8 mouse cellular contexts compared by ENCODE assay signal in the genomic region with DNA sequence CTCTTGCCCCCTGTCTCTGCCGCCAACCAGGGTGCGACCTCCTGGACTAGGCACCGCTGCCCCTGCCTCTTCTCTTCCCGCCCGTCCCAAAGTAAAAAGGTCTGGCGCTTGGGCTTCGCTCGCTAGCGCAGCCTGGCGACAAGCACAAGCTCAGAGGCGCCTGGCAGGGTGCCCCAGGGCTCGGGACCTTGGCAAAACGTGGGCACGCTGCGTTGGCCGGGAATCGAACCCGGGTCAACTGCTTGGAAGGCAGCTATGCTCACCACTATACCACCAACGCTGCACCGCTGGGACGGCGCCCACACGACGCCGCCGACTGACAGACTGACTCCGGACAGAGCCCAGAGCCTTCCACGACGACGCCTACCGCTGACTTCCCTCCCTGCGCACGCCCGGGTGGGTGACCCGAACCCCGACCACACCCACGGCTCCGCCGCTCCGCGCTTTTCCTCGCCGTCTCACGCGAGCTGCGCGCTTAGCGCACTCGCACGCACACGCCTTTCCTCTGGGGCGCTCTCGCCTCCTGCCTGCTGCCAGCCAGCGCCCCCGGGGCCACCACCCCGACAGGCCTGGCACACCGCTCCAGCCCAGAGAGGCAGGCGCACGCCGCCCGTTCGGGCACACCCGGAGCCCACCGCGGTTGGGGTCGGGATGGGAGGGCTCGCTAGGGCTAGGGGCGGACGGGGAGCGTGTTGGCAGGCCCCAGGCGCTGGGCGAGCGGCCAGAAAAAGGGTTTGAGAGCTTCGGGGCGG. TPM values are rescaled to one million over a fixed set of nuclear protein-coding genes. Genes with fewer than 3 reads are reported as not detected.
DNase-seq lines count a peak whose midpoint lies in the region; ATAC-seq and TF ChIP-seq lines count a peak whose summit lies in the region.
"Not testable (repeated sequence)": the region's sequence is repeated elsewhere in the genome, so short reads cannot be mapped to it uniquely, and the experiment has no call there.

Fcgr3 (minus strand) TSS at position 445 of the 752 bp plus-strand sequence.

- DNase-seq in 3134 (ENCODE audit: extremely low read depth, insufficient read length, low spot score): peak; percentile 43
- peak; percentile 83 for DNase-seq in embryonic facial prominence, embryonic 14.5 days (ENCODE audit: low spot score)
- peak; percentile 88 to 89 for DNase-seq in heart, adult 2 months
- peak; percentile 47 to 78 for DNase-seq in kidney, adult 8-10 months
- DNase-seq in midbrain, embryonic 14.5 days: peak; percentile 76
- peak; percentile 75 for DNase-seq in spleen, adult 12 weeks (ENCODE audit: low spot score)

- not testable (repeated sequence) for TF ChIP-seq EP300 in heart, adult 2 months (IDR thresholded peaks at IDR 0.05; ENCODE audit: insufficient read depth, low read depth, low read length)

- not testable (repeated sequence) for TF ChIP-seq POLR2A in bone marrow, adult 2 months (IDR thresholded peaks at IDR 0.05; ENCODE audit: borderline replicate concordance, control insufficient read depth, low read depth, low read length); heart, adult 2 months (IDR thresholded peaks at IDR 0.05; ENCODE audit: insufficient read depth, low read depth, low read length)

- peaks cover 29% of the 10 kb centered on the region for H3K27me3 ChIP-seq in embryonic facial prominence, embryonic 14.5 days (replicated peaks; ENCODE audit: control insufficient read depth, insufficient read depth, low read length)
- peaks cover 12% of the 10 kb centered on the region for H3K27me3 ChIP-seq in heart, adult 2 months (ENCODE audit: control insufficient read depth, insufficient read depth, low read length)
- H3K27me3 ChIP-seq in limb, embryonic 13.5 days: peaks cover 56% of the 10 kb centered on the region
- peaks cover 28% of the 10 kb centered on the region for H3K27me3 ChIP-seq in midbrain, embryonic 14.5 days (ENCODE audit: control insufficient read depth, insufficient read depth, low read length)

- H3K27ac ChIP-seq in bone marrow, adult 2 months (ENCODE audit: control insufficient read depth, insufficient read depth, low read depth, low read length, poor library complexity); embryonic facial prominence, embryonic 14.5 days (replicated peaks; ENCODE audit: low read depth, low read length); heart, adult 2 months; limb, embryonic 13.5 days; midbrain, embryonic 14.5 days (replicated peaks; ENCODE audit: low read depth, low read length): not testable (repeated sequence)

- 2% methylated on average over 47 of the region's 75 CpGs for WGBS in bone marrow, adult 2 months
- 2% methylated on average over 31 of the region's 75 CpGs for WGBS in embryonic facial prominence, embryonic 14.5 days
- 2% methylated on average over 46 of the region's 75 CpGs for WGBS in heart, adult 2 months
- WGBS in limb, embryonic 13.5 days: 1% methylated on average over 44 of the region's 75 CpGs
- WGBS in midbrain, embryonic 14.5 days: 1% methylated on average over 41 of the region's 75 CpGs

- H3K4me2 ChIP-seq in embryonic facial prominence, embryonic 14.5 days (ENCODE audit: low read depth, low read length): peak within 1 kb of the TSS; percentile 53
- H3K4me2 ChIP-seq in limb, embryonic 13.5 days (replicated peaks): peak within 1 kb of the TSS; percentile 57
- peak within 1 kb of the TSS; percentile 49 for H3K4me2 ChIP-seq in midbrain, embryonic 14.5 days (ENCODE audit: low read length)

- not testable (repeated sequence) for H3K79me2 ChIP-seq in heart, adult 2 months (replicated peaks; ENCODE audit: control insufficient read depth, insufficient read depth, low read length)

- peak within 1 kb of the TSS; percentile 4 for H3K4me3 ChIP-seq in bone marrow, adult 2 months (replicated peaks; ENCODE audit: control insufficient read depth, low read depth, low read length)
- H3K4me3 ChIP-seq in embryonic facial prominence, embryonic 14.5 days (ENCODE audit: low read depth, low read length): peak within 1 kb of the TSS; percentile 39
- H3K4me3 ChIP-seq in heart, adult 2 months: peak within 1 kb of the TSS; percentile 47
- peak within 1 kb of the TSS; percentile 42 for H3K4me3 ChIP-seq in limb, embryonic 13.5 days
- peak within 1 kb of the TSS; percentile 34 for H3K4me3 ChIP-seq in midbrain, embryonic 14.5 days (replicated peaks; ENCODE audit: low read depth, low read length)

- TF ChIP-seq CTCF in bone marrow, adult 2 months (IDR thresholded peaks at IDR 0.05; ENCODE audit: control insufficient read depth, insufficient read depth, low read length): not testable (repeated sequence)
- TF ChIP-seq CTCF in heart, adult 2 months (IDR thresholded peaks at IDR 0.05): peak; percentile 53

- peak; percentile 65 for ATAC-seq in embryonic facial prominence, embryonic 14.5 days (ENCODE audit: low read depth)
- peak; percentile 45 for ATAC-seq in limb, embryonic 13.5 days (ENCODE audit: low FRiP score, low read depth)
- ATAC-seq in midbrain, embryonic 14.5 days (ENCODE audit: low FRiP score, low TSS enrichment): peak; percentile 62

- H3K9ac ChIP-seq in embryonic facial prominence, embryonic 14.5 days (ENCODE audit: low read depth, low read length): peak within 1 kb of the TSS; percentile 6; the same call in 1 of the 2 replicates
- H3K9ac ChIP-seq in heart, adult 2 months (ENCODE audit: low read depth, low read length); midbrain, embryonic 14.5 days (replicated peaks; ENCODE audit: low read length): not testable (repeated sequence)
- peak within 1 kb of the TSS; percentile 21; the same call in 1 of the 2 replicates for H3K9ac ChIP-seq in limb, embryonic 13.5 days

- intact Hi-C loops in heart, adult 2 months (cut with DNase I): not testable (repeated sequence)

- H3K36me3 ChIP-seq in embryonic facial prominence, embryonic 14.5 days (ENCODE audit: control insufficient read depth, insufficient read depth, low read length); heart, adult 2 months (ENCODE audit: control insufficient read depth, insufficient read depth, low read length); limb, embryonic 13.5 days; midbrain, embryonic 14.5 days (ENCODE audit: control insufficient read depth, insufficient read depth, low read length): not testable (repeated sequence)

- not testable (repeated sequence) for H3K9me3 ChIP-seq in embryonic facial prominence, embryonic 14.5 days (ENCODE audit: control insufficient read depth, low read length); limb, embryonic 13.5 days; midbrain, embryonic 14.5 days (ENCODE audit: control insufficient read depth, low read length)

- not testable (repeated sequence) for H3K4me1 ChIP-seq in bone marrow, adult 2 months (ENCODE audit: control insufficient read depth, insufficient read depth, low read length); embryonic facial prominence, embryonic 14.5 days (ENCODE audit: control insufficient read depth, insufficient read depth, low read length); heart, adult 2 months (ENCODE audit: control insufficient read depth, insufficient read depth, low read length); limb, embryonic 13.5 days; midbrain, embryonic 14.5 days (ENCODE audit: control insufficient read depth, insufficient read depth, low read length)

RNA-seq across cellular contexts. Expression of gene Fcgr3, which starts in this region (rescaled TPM):
- 18.2 and 56.7 TPM in 2 replicates for polyA plus RNA-seq in bone marrow, adult 2 months (2011; ENCODE audit: insufficient read depth, insufficient read length, low replicate concordance, missing spikeins)
- 20.5 and 25.0 TPM in 2 replicates for polyA plus RNA-seq in embryonic facial prominence, embryonic 14.5 days (2014; fragmentation: Nextera tagmentation; extraction: Ambion mirVana)
- total RNA-seq in heart, adult 2 months (2021): 10 to 100 TPM; 12.1 to 12.7 TPM
- 11.5 and 12.6 TPM in 2 replicates for polyA plus RNA-seq in heart, adult 2 months (2012; rRNA removed)
- 8.7 and 9.2 TPM in 2 replicates for polyA plus RNA-seq in limb, embryonic 13.5 days (2015; fragmentation: Nextera tagmentation; extraction: Ambion mirVana)
- polyA plus RNA-seq in midbrain, embryonic 14.5 days (2014; fragmentation: Nextera tagmentation; extraction: Ambion mirVana): 2.5 and 8.3 TPM in 2 replicates
